Mouse (Mus musculus): Measurements from ENCODE around the gene Srgap1. TPM values are rescaled to one million over a fixed set of nuclear protein-coding genes. Genes with fewer than 3 reads are reported as not detected.

Srgap1 gene
- polyA plus RNA-seq, 1 experiment = 1.6 TPM

GRCm38 (mm10) chr10:121973281-121973680, 73.8 kb downstream of the Srgap1 start:
- 82% methylated on average over 7 of the region's 7 CpGs for WGBS
- no peaks in the 10 kb centered on the region for H3K4me1 ChIP-seq (ENCODE audit: control insufficient read depth, insufficient read depth, insufficient read length, low read length)
- H3K36me3 ChIP-seq (ENCODE audit: control insufficient read depth, insufficient read depth, low read length) = no peaks in the 10 kb centered on the region
- H3K4me3 ChIP-seq (ENCODE audit: low read depth, low read length) = no peak overlapping the region
- H3K27ac ChIP-seq (ENCODE audit: insufficient read depth, low read depth, low read length) = no peak overlapping the region
- H3K27me3 ChIP-seq (ENCODE audit: control insufficient read depth, insufficient read depth, low read length) = no peaks in the 10 kb centered on the region
- TF ChIP-seq CTCF (IDR thresholded peaks at IDR 0.05; ENCODE audit: extremely low read depth, insufficient read length, insufficient replicate concordance, low read depth, low read length) = no peak
- no peak for TF ChIP-seq POLR2A (IDR thresholded peaks at IDR 0.05; ENCODE audit: low read depth, low read length)

DNA sequence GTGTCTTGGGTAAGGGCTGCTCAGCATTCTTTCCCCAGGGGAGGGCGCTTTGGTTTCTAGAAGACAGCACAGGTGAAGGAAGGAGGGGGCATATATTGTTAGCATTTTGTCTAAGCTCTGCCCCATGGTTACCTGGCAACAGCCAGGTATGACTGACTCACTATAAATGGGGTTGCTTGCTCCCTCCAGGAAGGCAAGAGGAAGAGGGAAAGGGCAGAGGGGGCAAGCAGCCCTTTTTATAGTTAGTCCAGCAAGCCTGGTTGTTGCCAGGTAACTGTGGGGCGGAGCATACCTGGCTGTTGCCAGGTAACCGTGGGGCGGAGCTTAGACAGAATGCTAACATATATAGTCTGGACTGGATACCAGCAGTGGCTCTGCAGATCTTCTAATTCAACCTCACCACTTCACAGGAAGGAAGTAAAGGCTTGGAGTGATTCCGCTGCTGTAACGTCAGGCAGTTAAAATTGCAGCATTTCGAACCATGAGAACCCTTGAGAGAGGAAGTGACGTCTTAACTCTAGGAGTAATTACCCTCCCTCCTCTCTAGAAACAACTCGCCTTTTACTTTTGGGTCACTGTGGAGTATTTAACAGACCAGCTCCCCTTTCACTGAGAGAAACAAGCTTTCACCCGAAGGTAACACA, 74.7 kb downstream of the Srgap1 start:
- no peak overlapping the region for H3K4me3 ChIP-seq (ENCODE audit: low read depth, low read length)
- no peak for TF ChIP-seq CTCF (IDR thresholded peaks at IDR 0.05; ENCODE audit: extremely low read depth, insufficient read length, insufficient replicate concordance, low read depth, low read length)
- no peak for TF ChIP-seq POLR2A (IDR thresholded peaks at IDR 0.05; ENCODE audit: low read depth, low read length)
- no peaks in the 10 kb centered on the region for H3K27me3 ChIP-seq (ENCODE audit: control insufficient read depth, insufficient read depth, low read length)
- H3K36me3 ChIP-seq (ENCODE audit: control insufficient read depth, insufficient read depth, low read length) = no peaks in the 10 kb centered on the region
- 76% methylated on average over 10 of the region's 10 CpGs for WGBS
- no peak overlapping the region for H3K27ac ChIP-seq (ENCODE audit: insufficient read depth, low read depth, low read length)
- H3K4me1 ChIP-seq (ENCODE audit: control insufficient read depth, insufficient read depth, insufficient read length, low read length) = no peaks in the 10 kb centered on the region

- TF ChIP-seq CTCF (IDR thresholded peaks at IDR 0.05; ENCODE audit: extremely low read depth, insufficient read length, insufficient replicate concordance, low read depth, low read length) (no peak), POLR2A (IDR thresholded peaks at IDR 0.05; ENCODE audit: low read depth, low read length) (no peak)
- WGBS = 78% methylated on average over 8 of the region's 8 CpGs
- Histone ChIP-seq H3K27ac (ENCODE audit: insufficient read depth, low read depth, low read length) (no peak overlapping the region; the same call in 1 of the 2 replicates), H3K4me1 (ENCODE audit: control insufficient read depth, insufficient read depth, insufficient read length, low read length) (no peaks in the 10 kb centered on the region), H3K4me3 (ENCODE audit: low read depth, low read length) (no peak overlapping the region), H3K27me3 (ENCODE audit: control insufficient read depth, insufficient read depth, low read length) (no peaks in the 10 kb centered on the region), H3K36me3 (ENCODE audit: control insufficient read depth, insufficient read depth, low read length) (no peaks in the 10 kb centered on the region)
These were observed 75.5 kb downstream of the Srgap1 start for GRCm38 (mm10) chr10:121971658-121972057.

GRCm38 (mm10) chr10:121970912-121971311, 76.2 kb downstream of the Srgap1 start:
- Histone ChIP-seq H3K27me3 (ENCODE audit: control insufficient read depth, insufficient read depth, low read length) (no peaks in the 10 kb centered on the region), H3K27ac (ENCODE audit: insufficient read depth, low read depth, low read length) (no peak overlapping the region), H3K4me3 (ENCODE audit: low read depth, low read length) (no peak overlapping the region), H3K36me3 (ENCODE audit: control insufficient read depth, insufficient read depth, low read length) (no peaks in the 10 kb centered on the region), H3K4me1 (ENCODE audit: control insufficient read depth, insufficient read depth, insufficient read length, low read length) (no peaks in the 10 kb centered on the region)
- 31% methylated on average over 6 of the region's 6 CpGs for WGBS
- no peak for TF ChIP-seq POLR2A (IDR thresholded peaks at IDR 0.05; ENCODE audit: low read depth, low read length)
- no peak for TF ChIP-seq CTCF (IDR thresholded peaks at IDR 0.05; ENCODE audit: extremely low read depth, insufficient read length, insufficient replicate concordance, low read depth, low read length)

DNA sequence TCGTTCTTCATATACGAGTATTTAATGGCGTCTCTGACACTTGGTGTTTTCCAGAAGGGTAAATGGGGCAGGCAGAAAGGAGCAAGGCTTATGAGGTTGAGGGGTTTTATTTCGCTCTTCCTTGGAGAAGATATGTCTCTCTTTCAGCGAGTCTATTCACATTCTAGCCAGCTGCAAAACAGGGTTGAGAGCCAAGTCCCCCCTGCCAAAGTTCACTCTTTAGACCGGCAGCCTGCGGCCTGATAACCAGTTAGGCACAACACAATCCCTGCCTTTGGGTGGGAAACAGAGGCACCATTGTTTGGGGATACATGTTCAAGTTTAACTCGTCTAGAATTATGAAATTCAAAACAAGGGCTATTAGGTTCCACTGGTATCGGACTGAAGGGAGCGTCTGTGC, 83.0 kb downstream of the Srgap1 start:
- Histone ChIP-seq H3K27ac (ENCODE audit: insufficient read depth, low read depth, low read length) (no peak overlapping the region), H3K4me1 (ENCODE audit: control insufficient read depth, insufficient read depth, insufficient read length, low read length) (no peaks in the 10 kb centered on the region), H3K27me3 (ENCODE audit: control insufficient read depth, insufficient read depth, low read length) (no peaks in the 10 kb centered on the region), H3K36me3 (ENCODE audit: control insufficient read depth, insufficient read depth, low read length) (no peaks in the 10 kb centered on the region), H3K4me3 (ENCODE audit: low read depth, low read length) (no peak overlapping the region)
- no peak for TF ChIP-seq CTCF (IDR thresholded peaks at IDR 0.05; ENCODE audit: extremely low read depth, insufficient read length, insufficient replicate concordance, low read depth, low read length)
- no peak for TF ChIP-seq POLR2A (IDR thresholded peaks at IDR 0.05; ENCODE audit: low read depth, low read length)
- 33% methylated on average over 10 of the region's 10 CpGs for whole genome bisulfite sequencing

DNA sequence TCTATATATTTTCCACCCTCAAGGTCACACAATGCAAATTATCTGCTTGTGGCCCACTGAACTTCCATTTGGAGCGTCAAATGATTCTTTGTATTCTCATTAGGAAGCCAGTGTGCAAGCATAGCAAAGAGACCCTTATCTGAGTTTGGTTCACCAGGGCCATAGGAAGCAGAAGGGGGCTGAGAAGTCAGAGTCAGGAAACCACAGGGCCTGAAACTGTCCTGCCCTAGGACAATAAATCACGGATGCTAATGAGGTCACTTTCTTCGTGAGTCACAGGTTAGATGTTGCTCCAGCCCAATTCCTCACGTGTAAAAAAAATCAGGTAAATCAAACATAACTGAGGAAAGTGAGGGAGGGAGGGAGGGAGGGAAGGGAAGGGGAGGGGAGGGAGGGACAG, 85.1 kb downstream of the Srgap1 start:
- Histone ChIP-seq H3K4me1 (ENCODE audit: control insufficient read depth, insufficient read depth, insufficient read length, low read length) (no peaks in the 10 kb centered on the region), H3K4me3 (ENCODE audit: low read depth, low read length) (no peak overlapping the region), H3K27ac (ENCODE audit: insufficient read depth, low read depth, low read length) (no peak overlapping the region), H3K36me3 (ENCODE audit: control insufficient read depth, insufficient read depth, low read length) (no peaks in the 10 kb centered on the region), H3K27me3 (ENCODE audit: control insufficient read depth, insufficient read depth, low read length) (no peaks in the 10 kb centered on the region)
- TF ChIP-seq CTCF (IDR thresholded peaks at IDR 0.05; ENCODE audit: extremely low read depth, insufficient read length, insufficient replicate concordance, low read depth, low read length) (no peak), POLR2A (IDR thresholded peaks at IDR 0.05; ENCODE audit: low read depth, low read length) (no peak)
- 34% methylated on average over 4 of the region's 4 CpGs for WGBS

GRCm38 (mm10) chr10:121961121-121961893, 85.8 kb downstream of the Srgap1 start:
- no peak overlapping the region for H3K4me3 ChIP-seq (ENCODE audit: low read depth, low read length)
- 63% methylated on average over 11 of the region's 11 CpGs for WGBS
- no peak overlapping the region for H3K27ac ChIP-seq (ENCODE audit: insufficient read depth, low read depth, low read length)
- no peaks in the 10 kb centered on the region for H3K27me3 ChIP-seq (ENCODE audit: control insufficient read depth, insufficient read depth, low read length)
- H3K4me1 ChIP-seq (ENCODE audit: control insufficient read depth, insufficient read depth, insufficient read length, low read length) = no peaks in the 10 kb centered on the region
- H3K36me3 ChIP-seq (ENCODE audit: control insufficient read depth, insufficient read depth, low read length) = no peaks in the 10 kb centered on the region
- TF ChIP-seq CTCF (IDR thresholded peaks at IDR 0.05; ENCODE audit: extremely low read depth, insufficient read length, insufficient replicate concordance, low read depth, low read length) = no peak
- no peak for TF ChIP-seq POLR2A (IDR thresholded peaks at IDR 0.05; ENCODE audit: low read depth, low read length)
